Mouse (Mus musculus): ENCODE results near the gene Fcer1g.

- TF ChIP-seq CTCF (IDR thresholded peaks at IDR 0.05; ENCODE audit: control insufficient read depth, insufficient read depth, low read length) (no peak), POLR2A (IDR thresholded peaks at IDR 0.05; ENCODE audit: borderline replicate concordance, control insufficient read depth, low read depth, low read length) (no peak)
Measured at GRCm38 (mm10) chr1:171224857-171225256, 9.3 kb downstream of the Fcer1g start, which contains the start of gene Apoa2.
